21 mouse cellular contexts compared by ENCODE assay signal in genomic region chr5:138769126-138769525, GRCm38 (mm10). TPM values are rescaled to one million over a fixed set of nuclear protein-coding genes. Genes with fewer than 3 reads are reported as not detected.
A peak's percentile ranks its signal among the peaks of the same experiment; 100 is the strongest.
DNase-seq lines count a peak whose midpoint lies in the region; ATAC-seq lines count a peak whose summit lies in the region.
"Had no signal": no experiment of that assay in that cellular context is flagged by ENCODE, and none has a peak within 500 bp of the region (broad histone marks: within the 10 kb centered on the region; RNA-seq: fewer than 3 reads in every experiment).

No protein-coding gene starts in this region.

- peaks cover 12% of the 10 kb centered on the region for H3K36me3 ChIP-seq in forebrain, embryonic 16.5 days (ENCODE audit: control insufficient read depth, insufficient read depth)

- H3K27ac ChIP-seq in forebrain, embryonic 16.5 days (ENCODE audit: low read length): no peak overlapping the region
- H3K27ac ChIP-seq: forebrain, embryonic 13.5 days; hindbrain, postnatal 0 days; layer of hippocampus, adult 2 months; liver, embryonic 13.5 days; neural tube, embryonic 13.5 days had no signal

- H3K4me2 ChIP-seq in forebrain, embryonic 16.5 days (ENCODE audit: low read length): no peak overlapping the region
- H3K4me2 ChIP-seq: forebrain, embryonic 13.5 days; liver, embryonic 13.5 days; neural tube, embryonic 13.5 days had no signal

- no peak overlapping the region for H3K4me3 ChIP-seq in forebrain, embryonic 16.5 days (replicated peaks; ENCODE audit: low read length)
- H3K4me3 ChIP-seq: forebrain, embryonic 13.5 days; layer of hippocampus, adult 2 months; liver, embryonic 13.5 days; megakaryocyte, embryonic 14.5 days; neural tube, embryonic 13.5 days had no signal

- no peak for DNase-seq in frontal cortex, postnatal 25 days (ENCODE audit: low spot score in 2 of 2)
- peak; percentile 68 for DNase-seq in heart, adult 8-10 months (ENCODE audit: low spot score)
- peak; percentile 41 to 61 for DNase-seq in lung, adult 18-20 months
- peak; percentile 56 for DNase-seq in lung, postnatal 36 days
- no peak for DNase-seq in T-cell, adult 2 months (ENCODE audit: low spot score)
- DNase-seq in layer of hippocampus, postnatal 14 days (ENCODE audit: low spot score in 2 of 2): no peak
- DNase-seq: adrenal gland, postnatal 25 days; cerebellum, adult 9-11 months; embryo, embryonic 11 days; kidney, adult 9 months; liver, embryonic 13.5 days; thymus, postnatal 14 days had no signal

- ATAC-seq in frontal cortex, adult (ENCODE audit: low TSS enrichment): 0 out of 2 replicates have a peak, but pooled peaks have one; percentile 10
- no peak for ATAC-seq in forebrain, embryonic 16.5 days
- ATAC-seq: forebrain, embryonic 13.5 days; hindbrain, postnatal 0 days had no signal

- WGBS in forebrain, embryonic 16.5 days: 90% methylated on average over 5 of the region's 5 CpGs

- H3K9ac ChIP-seq in forebrain, embryonic 16.5 days (replicated peaks; ENCODE audit: low read depth, low read length): no peak overlapping the region
- H3K9ac ChIP-seq: forebrain, embryonic 13.5 days; liver, embryonic 13.5 days; neural tube, embryonic 13.5 days had no signal

- no peaks in the 10 kb centered on the region for H3K9me3 ChIP-seq in forebrain, embryonic 16.5 days (ENCODE audit: control insufficient read depth, low read length)
- H3K9me3 ChIP-seq: forebrain, embryonic 13.5 days; liver, embryonic 13.5 days; neural tube, embryonic 13.5 days had no signal

- H3K4me1 ChIP-seq in forebrain, embryonic 16.5 days (replicated peaks; ENCODE audit: control insufficient read depth, insufficient read depth, low read length): no peaks in the 10 kb centered on the region
- H3K4me1 ChIP-seq: forebrain, embryonic 13.5 days; liver, embryonic 13.5 days; megakaryocyte, embryonic 14.5 days; neural tube, embryonic 13.5 days had no signal

- H3K27me3 ChIP-seq in forebrain, embryonic 16.5 days (replicated peaks; ENCODE audit: control insufficient read depth, insufficient read depth, low read length): no peaks in the 10 kb centered on the region
- H3K27me3 ChIP-seq: forebrain, embryonic 13.5 days; liver, embryonic 13.5 days; neural tube, embryonic 13.5 days had no signal

RNA-seq across cellular contexts. Expression of gene Fam20c, which starts 14.8 kb away (rescaled TPM):
- 10 to 100 TPM; 11.6 to 16.9 (median 14.3) TPM for total RNA-seq in heart, adult 8-10 months (2022)
- polyA plus RNA-seq in forebrain, embryonic 16.5 days (2015; fragmentation: Nextera tagmentation; extraction: Ambion mirVana): 34.8 and 39.2 TPM in 2 replicates
- 10 to 100 TPM; 38.7 to 40.4 TPM for total RNA-seq in layer of hippocampus, postnatal 14 days (2021)

RNA-seq across cellular contexts. Expression of gene Gm5294, which starts 50.8 kb away (rescaled TPM):
- not detected for total RNA-seq in heart, adult 8-10 months (2022)
- polyA plus RNA-seq in forebrain, embryonic 16.5 days (2015; fragmentation: Nextera tagmentation; extraction: Ambion mirVana): not detected in 2 replicates
- not detected for total RNA-seq in layer of hippocampus, postnatal 14 days (2021)
- total RNA-seq: adrenal gland, postnatal 25 days; gastrocnemius, adult 8-10 months; hindbrain, postnatal 0 days; layer of hippocampus, adult 2 months; left cerebral cortex, postnatal 14 days had no signal
- polyA plus RNA-seq: forebrain, embryonic 13.5 days; liver, embryonic 13.5 days; neural tube, embryonic 13.5 days had no signal

Comparison
In these comparisons a context has a peak if more than half of its experiments do, and no peak if none do; other contexts are left out.
1. DNase-seq: peak in heart, adult 8-10 months (single experiment), lung, adult 18-20 months (2 of 2) and lung, postnatal 36 days (single experiment); none in frontal cortex, postnatal 25 days (0 of 2), T-cell, adult 2 months (single experiment) and layer of hippocampus, postnatal 14 days (0 of 2).